Mouse (Mus musculus) cerebellum, adult 11-12 months (tissue): ENCODE data around the gene Rab28.
A peak's percentile ranks its signal among the peaks of the same experiment; 100 is the strongest.
"Not testable (repeated sequence)": the region's sequence is repeated elsewhere in the genome, so short reads cannot be mapped to it uniquely, and the experiment has no call there.

Experiments used
- DNase-seq: peaks from one replicate; pipeline ENCODE4 v3.0.0; 2022

Gene Rab28

DNA sequence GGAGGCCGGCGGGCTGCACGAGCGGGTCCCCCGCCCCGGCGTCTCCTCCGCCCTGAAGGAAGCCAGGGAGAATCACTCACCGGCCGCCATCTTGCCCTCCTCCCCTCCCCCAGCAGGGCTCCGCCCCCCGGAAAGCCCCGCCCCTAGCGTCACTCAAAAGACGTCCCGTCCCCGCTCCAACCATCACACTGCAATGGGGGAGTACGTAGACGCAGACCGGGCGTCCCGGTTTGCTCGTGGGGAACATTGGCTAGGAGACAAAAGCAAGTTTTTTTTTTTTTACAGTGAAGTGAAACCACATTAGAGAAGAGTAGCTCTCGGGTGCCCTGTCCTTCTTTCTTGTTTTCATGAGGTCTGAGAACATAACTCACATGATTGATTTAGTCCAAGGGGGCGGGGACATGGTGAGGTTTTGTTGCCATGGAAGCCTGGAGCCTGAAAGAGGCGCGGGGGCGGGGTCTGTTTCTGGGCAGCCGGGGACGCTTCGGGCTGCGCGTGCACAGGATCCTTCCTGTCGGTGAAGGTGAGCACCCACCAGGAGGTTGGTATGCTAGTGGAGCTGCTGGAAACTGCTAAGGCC is at the start of gene Rab28:
Gene Rab28 (minus strand): TSS at position 107 of the 580 bp plus-strand sequence.
- peak; percentile 94 for DNase-seq

DNA sequence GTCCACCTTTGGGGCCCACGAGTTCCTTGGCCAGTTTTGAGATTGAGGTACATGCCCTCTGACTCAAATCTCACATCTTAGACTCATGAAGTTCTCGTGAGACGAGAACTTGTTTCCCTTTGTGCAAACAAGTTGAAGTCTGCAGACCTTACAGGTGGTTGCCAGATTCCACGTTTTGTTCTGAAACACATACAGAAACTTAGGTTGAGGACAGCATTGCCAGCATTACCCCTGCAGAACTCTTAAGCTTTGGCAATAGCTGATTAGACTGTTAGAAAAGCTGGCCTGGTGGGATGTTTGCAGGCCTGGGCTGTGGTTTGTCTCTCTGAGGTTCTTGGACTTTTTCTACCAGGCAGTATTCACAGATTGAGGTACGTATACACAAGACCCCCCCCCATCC is 49.4 kb upstream of the Rab28 start:
- DNase-seq = no peak

GRCm38 (mm10) chr5:41756396-41756795 is 48.4 kb upstream of the Rab28 start:
- no peak for DNase-seq

GRCm38 (mm10) chr5:41755373-41755960 is 47.5 kb upstream of the Rab28 start:
- no peak for DNase-seq

GRCm38 (mm10) chr5:41754836-41755235 is 46.9 kb upstream of the Rab28 start:
- no peak for DNase-seq

DNA sequence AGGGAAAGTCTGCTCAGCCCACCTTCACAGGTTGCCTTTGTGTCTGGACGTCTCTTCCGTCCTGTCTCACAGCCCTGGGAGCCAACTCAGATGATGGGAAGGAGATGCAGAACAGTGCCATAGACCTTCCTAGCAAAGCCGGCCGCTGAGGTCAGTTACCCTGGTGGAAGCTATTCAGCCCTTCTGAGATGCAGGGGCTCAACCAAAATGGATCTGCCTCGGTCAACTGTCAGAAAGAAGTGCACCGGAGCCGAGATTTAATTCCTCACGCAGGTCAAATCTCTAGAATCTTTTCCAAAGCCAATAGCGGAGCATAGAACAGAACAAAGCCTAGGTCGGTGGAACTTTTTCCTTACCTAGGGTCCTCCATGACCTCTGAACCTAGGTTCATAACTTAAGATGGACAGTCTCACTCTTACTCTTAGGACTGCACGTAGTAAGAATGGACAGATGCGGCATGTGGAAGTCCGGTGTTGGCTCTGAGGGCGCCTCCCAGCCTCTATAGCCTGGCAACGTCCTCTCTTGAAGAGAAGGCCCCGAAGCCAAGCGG is 46.3 kb upstream of the Rab28 start:
- no peak for DNase-seq

GRCm38 (mm10) chr5:41752721-41753120 is 44.8 kb upstream of the Rab28 start:
- no peak for DNase-seq

GRCm38 (mm10) chr5:41744898-41745780 is 37.2 kb upstream of the Rab28 start:
- no peak for DNase-seq

DNA sequence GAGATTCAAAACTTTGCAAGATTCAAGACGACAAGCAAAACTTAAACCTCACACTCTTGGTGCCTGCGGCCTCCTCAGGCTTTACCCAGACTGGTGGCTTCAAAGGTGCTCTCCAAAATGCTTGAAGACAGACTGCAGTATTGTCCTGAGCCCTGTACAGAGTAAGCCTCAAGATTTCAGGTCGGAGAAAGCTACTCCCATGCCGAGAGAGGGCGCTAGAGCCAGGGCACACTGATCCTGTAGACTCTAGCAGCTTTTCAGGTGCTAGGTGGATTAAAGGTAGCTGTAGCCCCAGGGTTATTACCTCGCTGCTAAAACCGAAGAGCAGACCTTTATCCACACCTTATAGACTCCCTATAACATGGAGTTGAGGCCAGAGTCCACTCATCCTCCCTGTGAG is 36.3 kb upstream of the Rab28 start:
- DNase-seq = no peak

GRCm38 (mm10) chr5:41738817-41739216 is 30.9 kb upstream of the Rab28 start:
- DNase-seq = no peak

- no peak for DNase-seq
Observed at GRCm38 (mm10) chr5:41737039-41737438, 29.1 kb upstream of the Rab28 start.

- no peak for DNase-seq
Observed at GRCm38 (mm10) chr5:41727017-41727416, 19.1 kb upstream of the Rab28 start.

DNA sequence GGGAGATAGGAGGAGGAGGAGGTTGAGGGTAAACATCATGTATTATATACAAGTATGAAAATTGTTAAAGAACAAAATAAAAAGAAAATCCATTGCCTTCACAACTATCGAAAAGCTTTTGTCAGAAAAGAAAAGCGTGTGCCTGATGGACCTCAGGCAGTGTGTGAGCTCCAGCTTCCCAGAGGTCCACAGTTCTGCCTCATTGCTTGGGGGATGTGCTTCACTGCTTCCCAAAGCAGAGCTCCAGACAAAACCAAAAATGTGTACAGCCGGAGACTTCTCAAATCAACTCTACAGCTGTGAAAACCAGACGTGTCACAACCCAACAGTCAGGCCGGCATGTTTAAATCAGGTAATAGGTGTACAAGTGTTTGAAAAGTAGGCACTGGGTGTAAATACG is 17.6 kb upstream of the Rab28 start:
- no peak for DNase-seq

DNA sequence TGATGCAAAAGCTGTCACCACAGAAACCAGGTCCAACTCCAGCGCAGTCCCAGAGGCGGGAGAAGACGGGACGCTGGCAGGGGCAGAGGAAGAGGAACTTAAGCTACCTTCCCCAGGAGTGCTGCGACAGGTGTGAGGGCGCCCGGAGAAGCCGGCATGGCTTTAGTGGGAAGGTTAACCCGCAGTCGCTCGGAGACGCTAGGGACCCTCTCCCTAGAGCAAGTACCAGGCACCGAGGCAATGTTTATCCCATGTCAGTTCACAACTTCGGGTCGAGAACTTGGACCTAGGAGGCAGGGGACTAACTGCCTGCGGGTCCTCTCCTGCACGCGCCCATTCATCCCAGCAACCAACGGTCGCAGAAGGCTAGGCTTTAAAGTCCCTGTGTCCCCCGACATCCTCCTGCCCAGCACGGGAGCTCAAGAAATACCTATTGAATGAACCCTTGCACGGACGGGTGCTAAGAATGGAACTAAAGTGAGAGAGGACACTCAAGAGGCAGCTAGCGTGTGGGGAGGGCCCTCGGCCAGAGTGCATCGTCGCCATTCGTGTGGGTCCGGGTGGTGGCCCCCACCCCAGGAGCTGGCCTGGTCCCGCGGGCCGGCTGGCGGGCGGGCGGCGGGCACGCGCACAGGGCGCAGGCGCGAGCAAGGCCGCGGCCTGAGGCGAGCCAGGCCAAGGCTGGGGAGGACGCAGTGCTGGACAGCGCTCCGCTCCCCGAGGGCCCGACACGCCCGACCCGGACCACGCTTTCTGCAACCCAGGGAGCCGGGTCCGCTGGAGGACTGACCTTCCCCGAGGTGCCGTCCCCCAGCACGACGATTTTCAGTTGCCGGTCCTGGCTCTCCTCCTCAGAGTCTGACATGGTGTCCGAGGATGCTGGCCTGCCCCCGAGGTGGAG is 592 bp downstream of the Rab28 start:
- DNase-seq = peak; percentile 51

DNA sequence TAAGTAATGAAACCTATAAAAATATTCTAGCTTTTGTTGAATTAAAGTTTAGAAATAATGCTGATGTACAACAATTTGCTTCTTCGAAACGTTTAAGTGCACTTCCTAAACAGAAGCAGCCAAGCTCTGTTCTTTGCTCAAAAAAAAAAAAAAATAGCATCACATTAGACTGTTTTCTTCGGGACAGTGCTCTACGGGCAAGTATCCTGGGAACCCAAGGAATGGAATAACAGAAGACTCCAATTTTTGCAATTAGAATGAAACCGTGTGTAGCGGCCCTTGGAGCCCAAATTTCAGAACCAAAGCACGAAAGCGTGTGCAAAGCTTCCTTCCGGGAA is 1.2 kb downstream of the Rab28 start:
- DNase-seq = no peak

- not testable (repeated sequence) for DNase-seq
Observed at GRCm38 (mm10) chr5:41701085-41701484, 6.9 kb downstream of the Rab28 start.

DNA sequence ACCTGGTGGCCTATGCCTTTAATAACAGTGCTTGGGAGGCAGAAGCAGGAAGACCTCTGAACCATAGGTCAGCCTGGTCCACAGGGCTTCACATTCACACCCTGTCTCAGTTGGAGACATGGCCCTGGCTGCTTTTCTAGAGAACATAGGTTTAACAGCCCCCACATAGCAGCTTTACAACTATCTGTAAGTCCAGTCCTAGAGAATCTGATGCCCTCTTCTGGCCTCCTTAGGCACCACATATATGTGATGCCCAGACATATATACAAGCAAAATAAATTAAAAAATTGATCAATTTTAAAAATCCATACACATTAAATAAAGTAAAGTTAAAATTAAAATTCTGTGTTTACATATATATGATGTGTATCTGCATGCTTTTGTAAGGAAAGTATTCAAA is 10.0 kb downstream of the Rab28 start:
- DNase-seq = no peak

DNA sequence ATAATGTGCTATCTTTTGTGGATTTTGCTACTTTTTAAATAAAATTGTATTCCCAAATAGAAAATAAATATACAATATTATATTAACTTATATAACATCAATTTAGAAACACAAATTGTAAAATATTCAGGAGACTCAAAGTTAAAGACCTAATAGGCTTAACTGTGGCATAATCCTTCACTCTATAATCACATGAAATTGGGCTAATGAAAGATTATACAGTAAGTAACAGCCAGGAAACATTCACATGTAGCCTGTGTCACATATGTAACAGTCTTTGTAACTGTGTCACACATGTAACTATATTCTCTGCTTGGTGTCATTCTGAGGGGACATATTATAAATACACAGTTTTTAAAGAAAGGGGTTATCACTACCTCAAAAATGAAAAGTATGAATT is 22.9 kb downstream of the Rab28 start:
- no peak for DNase-seq

DNA sequence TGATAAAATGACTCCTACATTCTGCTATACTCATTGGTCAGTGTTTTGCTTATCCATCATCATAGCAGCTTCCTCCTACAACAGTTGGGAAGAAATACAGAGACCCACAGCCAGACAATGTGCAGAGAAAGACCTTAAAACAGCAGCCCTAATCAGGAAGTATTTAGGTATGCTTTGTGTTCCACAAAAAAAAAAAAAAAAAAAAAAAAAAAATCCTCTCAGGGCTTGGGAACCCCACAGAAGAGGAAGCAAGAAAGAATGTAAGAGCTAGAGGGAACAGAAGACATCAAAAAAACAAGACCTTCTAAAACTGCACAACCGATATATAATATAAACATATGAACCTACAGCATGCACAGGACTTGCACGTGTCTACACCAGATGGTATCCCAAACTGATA is 24.0 kb downstream of the Rab28 start:
- DNase-seq = no peak

DNA sequence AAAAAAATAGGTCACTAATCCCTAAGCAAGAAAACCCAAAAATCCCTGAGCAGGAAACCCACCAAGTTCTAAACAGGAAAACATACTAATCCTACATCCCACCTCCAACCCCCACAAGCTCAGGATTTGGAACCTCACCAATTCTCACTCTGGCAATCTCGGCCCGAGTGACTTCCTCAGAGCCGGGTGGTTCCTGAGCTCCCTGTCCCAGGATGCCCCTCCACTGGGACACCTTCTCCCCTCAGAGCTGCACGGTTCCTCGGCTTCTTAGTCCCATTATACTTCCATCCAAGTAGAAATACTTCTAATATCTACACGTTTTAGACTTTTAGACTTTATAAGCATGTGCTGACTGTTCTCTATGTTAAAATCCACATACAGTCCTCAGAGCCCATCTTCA is 41.9 kb downstream of the Rab28 start:
- DNase-seq = no peak

DNA sequence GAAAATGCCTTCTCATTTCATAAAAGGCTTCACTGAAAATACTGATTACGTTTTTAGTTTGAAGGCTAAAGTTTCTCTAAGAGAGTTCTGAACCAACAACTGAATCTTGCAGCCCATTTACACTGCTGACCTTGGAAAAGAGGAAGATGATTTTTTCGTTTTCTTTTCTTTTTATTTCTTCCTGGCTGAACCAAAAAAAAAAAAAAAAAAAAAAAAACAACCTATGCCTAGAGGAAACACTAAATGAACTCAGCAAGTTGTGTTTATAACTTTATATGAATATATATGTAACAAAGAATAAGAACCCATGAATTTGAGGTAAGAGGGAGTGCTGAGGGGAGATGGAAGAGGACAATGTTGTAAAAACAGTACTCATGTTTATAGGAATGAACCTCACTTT is 71.2 kb downstream of the Rab28 start:
- no peak for DNase-seq

GRCm38 (mm10) chr5:41627224-41628144 is 80.5 kb downstream of the Rab28 start:
- DNase-seq = no peak
